Comparison of ENCODE assay signal across 9 mouse cellular contexts in genomic region chr11:77785768-77786561, GRCm38 (mm10). TPM values are rescaled to one million over a fixed set of nuclear protein-coding genes. Genes with fewer than 3 reads are reported as not detected.
DNase-seq lines count a peak whose midpoint lies in the region; ATAC-seq and TF ChIP-seq lines count a peak whose summit lies in the region.
"Had no signal": no experiment of that assay in that cellular context is flagged by ENCODE, and none has a peak within 500 bp of the region (broad histone marks: within the 10 kb centered on the region; RNA-seq: fewer than 3 reads in every experiment).

No protein-coding gene starts in this region.

- H3K27me3 ChIP-seq in forebrain, embryonic 10.5 days (ENCODE audit: poor library complexity, severe bottlenecking): no peaks in the 10 kb centered on the region
- no peaks in the 10 kb centered on the region for H3K27me3 ChIP-seq in intestine, embryonic 14.5 days (replicated peaks; ENCODE audit: control insufficient read depth, insufficient read depth, low read length)
- H3K27me3 ChIP-seq in liver, embryonic 15.5 days: no peaks in the 10 kb centered on the region
- no peaks in the 10 kb centered on the region for H3K27me3 ChIP-seq in small intestine, adult 2 months (ENCODE audit: control insufficient read depth, insufficient read depth, low read length)

- H3K36me3 ChIP-seq in forebrain, embryonic 10.5 days (replicated peaks): peaks cover 4% of the 10 kb centered on the region; the same call in 1 of the 2 replicates
- no peaks in the 10 kb centered on the region for H3K36me3 ChIP-seq in intestine, embryonic 14.5 days (ENCODE audit: control insufficient read depth, insufficient read depth, low read length)
- H3K36me3 ChIP-seq in liver, embryonic 15.5 days (replicated peaks): peaks cover 7% of the 10 kb centered on the region; the same call in 1 of the 2 replicates
- 0 out of 2 replicates have a peak, but pooled peaks cover 10% of the 10 kb centered on the region for H3K36me3 ChIP-seq in small intestine, adult 2 months (ENCODE audit: control insufficient read depth, insufficient read depth, low read length)

- DNase-seq in adrenal gland, adult 2 months: peak; percentile 77
- no peak for DNase-seq in adrenal gland, postnatal 4 days (ENCODE audit: low spot score in 2 of 2)
- peak; percentile 96 for DNase-seq in R1 (ENCODE audit: low read depth, low spot score)
- no peak for DNase-seq in forebrain, embryonic 10.5 days (ENCODE audit: extremely low spot score, low spot score)
- peak; percentile 73 for DNase-seq in intestine, embryonic 14.5 days (ENCODE audit: low spot score)
- DNase-seq in embryo, embryonic 9.5 days (ENCODE audit: extremely low spot score): no peak

- peak; percentile 57; the same call in 1 of the 2 replicates for TF ChIP-seq POLR2A in small intestine, adult 2 months (IDR thresholded peaks at IDR 0.05; ENCODE audit: low read depth, low read length)

- TF ChIP-seq CTCF in small intestine, adult 2 months (IDR thresholded peaks at IDR 0.05; ENCODE audit: extremely low read depth, insufficient read length, insufficient replicate concordance, low read depth, low read length): no peak

- H3K27ac ChIP-seq in forebrain, embryonic 10.5 days: peak overlapping the region; percentile 75
- peak overlapping the region; percentile 83 for H3K27ac ChIP-seq in intestine, embryonic 14.5 days (ENCODE audit: low read depth)
- peak overlapping the region; percentile 91 for H3K27ac ChIP-seq in liver, embryonic 15.5 days (replicated peaks)
- H3K27ac ChIP-seq in small intestine, adult 2 months (ENCODE audit: insufficient read depth, low read depth, low read length): peak overlapping the region; percentile 97

- H3K9ac ChIP-seq in intestine, embryonic 14.5 days (ENCODE audit: low read length): peak overlapping the region; percentile 14; the same call in 1 of the 2 replicates
- peak overlapping the region; percentile 50 for H3K9ac ChIP-seq in liver, embryonic 15.5 days

- 0 out of 2 replicates have a peak overlapping the region, but pooled peaks have one; percentile 4 for H3K4me2 ChIP-seq in intestine, embryonic 14.5 days (ENCODE audit: low read length)
- H3K4me2 ChIP-seq in liver, embryonic 15.5 days: peak overlapping the region; percentile 83

- H3K4me3 ChIP-seq in forebrain, embryonic 10.5 days: no peak overlapping the region
- no peak overlapping the region for H3K4me3 ChIP-seq in intestine, embryonic 14.5 days (ENCODE audit: low read depth, low read length)
- H3K4me3 ChIP-seq in liver, embryonic 15.5 days (replicated peaks): peak overlapping the region; percentile 47
- peak overlapping the region; percentile 31 for H3K4me3 ChIP-seq in small intestine, adult 2 months (ENCODE audit: low read depth, low read length)

- ATAC-seq in intestine, embryonic 14.5 days (replicated peaks; ENCODE audit: low FRiP score, low TSS enrichment, low read depth): peak; percentile 79
- ATAC-seq in liver, embryonic 15.5 days (ENCODE audit: insufficient read depth): no peak

- H3K9me3 ChIP-seq in forebrain, embryonic 10.5 days: no peaks in the 10 kb centered on the region
- no peaks in the 10 kb centered on the region for H3K9me3 ChIP-seq in intestine, embryonic 14.5 days (ENCODE audit: control insufficient read depth, low read length)
- H3K9me3 ChIP-seq in liver, embryonic 15.5 days (replicated peaks): no peaks in the 10 kb centered on the region

- peaks cover 47% of the 10 kb centered on the region for H3K4me1 ChIP-seq in forebrain, embryonic 10.5 days
- H3K4me1 ChIP-seq in intestine, embryonic 14.5 days (replicated peaks; ENCODE audit: control insufficient read depth, insufficient read depth, low read length): peaks cover 45% of the 10 kb centered on the region
- H3K4me1 ChIP-seq in liver, embryonic 15.5 days (replicated peaks): peaks cover 94% of the 10 kb centered on the region
- peaks cover 51% of the 10 kb centered on the region for H3K4me1 ChIP-seq in small intestine, adult 2 months (ENCODE audit: control insufficient read depth, insufficient read depth, insufficient read length, low read length)

- 72% methylated on average over 7 of the region's 7 CpGs for WGBS in forebrain, embryonic 10.5 days
- 48% methylated on average over 7 of the region's 7 CpGs for WGBS in intestine, embryonic 14.5 days
- WGBS in liver, embryonic 15.5 days (ENCODE audit: insufficient replicate concordance): 25% methylated on average over 7 of the region's 7 CpGs
- 15% methylated on average over 7 of the region's 7 CpGs for WGBS in small intestine, adult 2 months

RNA-seq across cellular contexts. Expression of gene Gm10277, which starts 1.6 kb away (rescaled TPM):
- total RNA-seq in adrenal gland, adult 2 months (2021): not detected
- not detected in 2 replicates for polyA plus RNA-seq in adrenal gland, adult 2 months (2012; rRNA removed)
- total RNA-seq in adrenal gland, postnatal 4 days (2021): not detected
- polyA plus RNA-seq in forebrain, embryonic 10.5 days (2016; fragmentation: Nextera tagmentation; extraction: Ambion mirVana): 0.92 and 1.2 TPM in 2 replicates
- polyA plus RNA-seq in intestine, embryonic 14.5 days (2014; fragmentation: Nextera tagmentation; extraction: Ambion mirVana): 1.0 and 1.3 TPM in 2 replicates
- 0.39 and 0.85 TPM in 2 replicates for polyA plus RNA-seq in liver, embryonic 15.5 days (2015; fragmentation: Nextera tagmentation; extraction: Ambion mirVana)
- polyA plus RNA-seq in small intestine, adult 2 months (2012; rRNA removed): not detected in 2 replicates
- total RNA-seq: left cerebral cortex, postnatal 10 days had no signal

RNA-seq across cellular contexts. Expression of gene Myo18a, which starts 22.9 kb away (rescaled TPM):
- total RNA-seq in adrenal gland, adult 2 months (2021): 10 to 100 TPM; 50.4 to 75.6 TPM
- polyA plus RNA-seq in adrenal gland, adult 2 months (2012; rRNA removed): 66.5 and 70.4 TPM in 2 replicates
- total RNA-seq in adrenal gland, postnatal 4 days (2021): 10 to 100 TPM; 90.0 to 90.8 TPM
- 25.9 and 26.4 TPM in 2 replicates for polyA plus RNA-seq in forebrain, embryonic 10.5 days (2016; fragmentation: Nextera tagmentation; extraction: Ambion mirVana)
- polyA plus RNA-seq in intestine, embryonic 14.5 days (2014; fragmentation: Nextera tagmentation; extraction: Ambion mirVana): 21.1 and 24.9 TPM in 2 replicates
- polyA plus RNA-seq in liver, embryonic 15.5 days (2015; fragmentation: Nextera tagmentation; extraction: Ambion mirVana): 14.4 and 15.7 TPM in 2 replicates
- polyA plus RNA-seq in small intestine, adult 2 months (2012; rRNA removed): 66.4 and 149 TPM in 2 replicates

Comparison
In these comparisons a context has a peak if more than half of its experiments do, and no peak if none do; other contexts are left out.
1. DNase-seq: peak in adrenal gland, adult 2 months (single experiment), R1 (single experiment) and intestine, embryonic 14.5 days (single experiment); none in adrenal gland, postnatal 4 days (0 of 2), forebrain, embryonic 10.5 days (single experiment) and embryo, embryonic 9.5 days (single experiment).
2. H3K4me3 ChIP-seq: peak in liver, embryonic 15.5 days (single experiment) and small intestine, adult 2 months (single experiment); none in forebrain, embryonic 10.5 days (single experiment) and intestine, embryonic 14.5 days (single experiment).
3. Peak in every context shown above with its lines, with median percentiles within 50 percentile points of each other: H3K27ac ChIP-seq.